Mouse (Mus musculus) layer of hippocampus, adult 18-20 months (tissue): ENCODE data around the gene Sparc. TPM values are rescaled to one million over a fixed set of nuclear protein-coding genes. Genes with fewer than 3 reads are reported as not detected.

ENCODE experiments used
- DNase-seq, 2 experiments: peaks; one replicate each; pipeline ENCODE4 v3.0.0; 2022; ENCODE audit warnings: low spot score in 2 of 2
- long read RNA-seq: library from polyadenylated mRNA; stranded (forward); transcript quantifications from one replicate; pipeline ENCODE4 v2.0.0, GENCODE M21; 2021
- total RNA-seq, 2 experiments: library from RNA; stranded (reverse); gene quantifications; 2 replicates each; pipeline ENCODE4 v1.2.3; 2021

Sparc gene
- total RNA-seq: 100 to 1,000 TPM; 251 to 284 TPM
- long read RNA-seq, transcript Sparc-203 (4 exons, 909 nt): minor isoform, 5 of 266 reads
- long read RNA-seq, transcript Sparc-202 (10 exons, 2,115 nt): minor isoform, 37 of 266 reads
- long read RNA-seq, transcript Sparc-201 (10 exons, 2,300 nt): major isoform, 135 of 266 reads
- long read RNA-seq, transcript Sparc-205 (5 exons, 741 nt): minor isoform, 34 of 266 reads
- long read RNA-seq, partial matches to known transcripts: 31 of 266 reads
- long read RNA-seq, other reads (novel, unspliced or antisense): 24 of 266 reads

GRCm38 (mm10) chr11:55422978-55423377 lies at the start of gene Sparc:
Gene Sparc (minus strand): TSS chr11:55423183.
- DNase-seq: no peak

DNA sequence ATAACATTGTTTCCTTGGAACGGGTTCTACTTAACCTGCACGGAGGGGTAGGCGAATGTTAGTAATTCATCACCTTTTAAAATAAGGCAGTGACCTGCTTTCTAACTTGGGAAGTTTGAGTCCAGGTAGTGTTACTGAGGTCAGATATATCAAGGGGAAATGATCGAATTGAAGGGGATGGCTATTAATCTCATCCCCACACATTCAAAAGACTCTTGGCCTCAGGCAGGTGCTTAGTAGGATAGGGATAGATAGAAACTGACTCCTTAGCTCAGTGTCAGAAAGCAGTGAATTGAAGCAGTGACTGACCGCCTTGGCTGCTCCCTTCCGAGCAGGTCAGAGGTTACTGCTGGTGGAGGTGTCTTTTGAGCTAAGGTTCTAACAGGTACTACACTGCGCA lies 48.5 kb upstream of the Sparc start:
- DNase-seq: no peak

DNA sequence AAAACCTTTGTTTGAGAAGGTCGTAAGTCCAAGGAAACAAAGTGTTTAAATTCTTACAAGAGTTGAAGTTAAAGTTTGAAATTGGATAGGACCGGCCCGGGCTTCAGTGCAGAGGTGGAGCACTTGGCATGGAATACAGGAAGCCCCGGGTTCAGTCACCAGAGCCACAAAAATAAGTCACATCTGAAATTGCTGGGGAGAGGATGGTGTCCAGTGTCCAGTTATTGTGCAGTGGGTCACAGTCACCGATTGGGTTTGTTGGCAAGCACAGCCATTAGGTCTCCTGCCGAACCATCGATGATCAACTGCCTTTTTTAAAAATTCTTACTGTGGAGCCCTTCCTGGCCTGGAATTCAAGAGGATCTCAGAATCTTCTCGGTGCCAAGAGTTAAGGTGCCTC lies 47.8 kb upstream of the Sparc start:
- no peak for DNase-seq

GRCm38 (mm10) chr11:55469923-55470691 lies 47.1 kb upstream of the Sparc start:
- DNase-seq: peak in 1 of 2 experiments; percentile 27

DNA sequence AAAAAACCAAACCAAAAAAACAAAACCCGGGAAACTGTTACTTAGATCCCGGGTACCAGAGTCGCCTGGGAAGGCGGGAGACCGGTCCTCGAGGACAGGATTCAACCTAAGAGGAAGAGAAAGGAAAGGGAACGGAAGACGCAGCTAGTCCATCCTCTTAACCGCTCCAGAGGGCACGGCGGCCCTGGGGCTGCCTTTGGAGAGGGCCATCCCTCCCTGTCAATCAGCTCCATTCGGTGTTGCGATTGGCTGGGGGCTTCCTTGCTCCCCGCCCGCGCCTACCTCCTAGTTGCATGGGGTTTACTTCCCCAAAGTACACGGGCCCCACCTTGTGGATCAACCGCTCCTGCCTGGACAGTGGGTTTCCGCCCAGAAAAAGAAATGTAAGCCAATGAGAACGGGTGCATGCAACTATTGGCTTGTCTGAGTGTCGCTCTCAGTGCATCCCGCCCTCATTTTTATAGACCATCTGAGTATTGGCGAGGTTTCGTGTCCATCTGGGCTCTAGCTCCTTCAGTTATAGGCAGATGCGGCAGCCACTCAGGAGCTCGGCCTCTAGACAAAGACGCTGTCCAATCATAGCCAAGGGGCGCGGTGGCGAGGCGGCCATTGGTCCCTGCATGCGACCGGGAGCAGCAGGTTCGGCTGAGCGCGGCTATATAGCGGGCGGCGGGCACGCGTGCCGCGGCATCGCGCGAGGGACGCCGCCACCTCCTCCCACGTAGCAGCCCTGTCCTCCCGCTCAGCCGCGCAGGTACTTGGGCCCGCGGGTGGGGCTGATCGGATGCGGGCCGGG lies 46.3 kb upstream of the Sparc start, which contains the start of gene G3bp1:
TSS of gene G3bp1 (plus strand) at position 638 of the 796 bp plus-strand sequence.
- peak; percentile 99 to 100 for DNase-seq

- no peak for DNase-seq
Measured at GRCm38 (mm10) chr11:55468611-55469047, 45.6 kb upstream of the Sparc start.

DNA sequence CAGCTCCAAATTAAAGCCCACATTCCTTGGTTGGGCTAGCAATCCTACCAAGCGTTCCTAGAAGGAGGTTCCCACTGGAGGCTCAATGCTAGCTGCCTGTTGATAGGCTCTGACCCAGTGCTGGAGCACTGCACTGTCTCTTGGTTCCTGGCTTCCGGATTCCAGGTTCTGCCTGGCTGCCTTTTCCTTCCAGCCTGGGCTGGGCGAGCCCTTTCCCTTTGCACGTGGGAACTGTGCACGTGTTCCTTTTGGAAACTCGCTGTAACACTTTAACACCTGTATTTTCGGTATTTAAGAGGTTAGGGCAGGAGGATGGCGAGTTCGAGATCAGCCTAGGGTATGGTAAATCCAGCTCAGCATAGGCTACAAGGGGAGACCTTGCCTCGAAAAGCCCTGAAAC lies 45.0 kb upstream of the Sparc start:
- DNase-seq: no peak

- no peak for DNase-seq
Measured at GRCm38 (mm10) chr11:55465177-55465576, 42.2 kb upstream of the Sparc start.

- DNase-seq: no peak
Measured at GRCm38 (mm10) chr11:55464707-55465106, 41.7 kb upstream of the Sparc start.

DNA sequence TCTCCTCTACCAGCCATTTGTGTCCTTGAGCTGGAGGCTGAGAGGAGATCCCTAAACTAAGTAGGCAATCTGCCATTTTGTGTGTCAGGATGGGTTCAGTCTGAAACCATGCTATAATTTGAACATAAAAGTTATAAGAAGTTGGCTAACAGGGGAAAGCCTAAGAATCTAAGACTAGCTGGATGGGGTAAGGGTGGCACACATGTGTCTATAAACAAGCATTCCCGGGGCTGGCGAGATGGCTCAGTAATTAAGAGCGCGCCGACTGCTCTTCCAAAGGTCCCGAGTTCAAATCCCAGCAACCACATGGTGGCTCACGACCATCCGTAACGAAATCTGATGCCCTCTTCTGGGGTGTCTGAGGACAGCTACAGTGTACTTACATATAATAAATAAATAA lies 39.2 kb upstream of the Sparc start:
- DNase-seq: no peak

DNA sequence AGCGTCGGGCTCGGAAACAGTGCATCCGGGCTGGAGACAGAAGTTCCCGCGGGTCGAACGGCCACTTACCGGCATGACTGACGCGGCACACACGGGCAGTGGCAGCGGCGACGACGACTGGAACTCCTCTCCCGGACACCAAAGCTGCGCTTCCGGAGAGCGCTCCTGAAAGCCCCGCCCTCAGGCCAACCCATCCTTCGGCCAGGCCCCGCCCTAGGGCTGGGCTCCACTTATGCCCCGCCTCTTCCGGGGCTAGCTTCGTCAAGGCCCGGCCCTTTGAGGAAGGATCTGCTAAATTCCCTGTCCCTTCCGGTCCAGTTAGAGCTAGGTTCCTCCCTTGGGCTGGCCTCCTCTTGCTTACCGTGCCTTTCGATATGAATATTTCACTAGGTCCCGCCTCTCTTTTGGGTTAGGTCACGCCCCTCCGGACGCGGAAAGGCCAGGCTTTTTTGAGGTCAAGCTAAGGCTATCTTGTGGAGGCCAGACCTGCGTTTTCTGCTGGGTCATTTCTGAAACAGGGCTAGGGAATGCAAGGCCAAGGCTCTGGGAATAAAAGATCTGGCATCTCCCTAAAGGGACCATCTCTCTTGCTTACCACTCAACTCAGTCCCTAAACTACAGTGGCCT lies 38.1 kb upstream of the Sparc start, which contains the start of gene Atox1:
TSS of gene Atox1 (minus strand) at position 221 of the 627 bp plus-strand sequence.
- DNase-seq: peak; percentile 91 to 94

GRCm38 (mm10) chr11:55460559-55461018 lies 37.6 kb upstream of the Sparc start:
- DNase-seq: no peak

DNA sequence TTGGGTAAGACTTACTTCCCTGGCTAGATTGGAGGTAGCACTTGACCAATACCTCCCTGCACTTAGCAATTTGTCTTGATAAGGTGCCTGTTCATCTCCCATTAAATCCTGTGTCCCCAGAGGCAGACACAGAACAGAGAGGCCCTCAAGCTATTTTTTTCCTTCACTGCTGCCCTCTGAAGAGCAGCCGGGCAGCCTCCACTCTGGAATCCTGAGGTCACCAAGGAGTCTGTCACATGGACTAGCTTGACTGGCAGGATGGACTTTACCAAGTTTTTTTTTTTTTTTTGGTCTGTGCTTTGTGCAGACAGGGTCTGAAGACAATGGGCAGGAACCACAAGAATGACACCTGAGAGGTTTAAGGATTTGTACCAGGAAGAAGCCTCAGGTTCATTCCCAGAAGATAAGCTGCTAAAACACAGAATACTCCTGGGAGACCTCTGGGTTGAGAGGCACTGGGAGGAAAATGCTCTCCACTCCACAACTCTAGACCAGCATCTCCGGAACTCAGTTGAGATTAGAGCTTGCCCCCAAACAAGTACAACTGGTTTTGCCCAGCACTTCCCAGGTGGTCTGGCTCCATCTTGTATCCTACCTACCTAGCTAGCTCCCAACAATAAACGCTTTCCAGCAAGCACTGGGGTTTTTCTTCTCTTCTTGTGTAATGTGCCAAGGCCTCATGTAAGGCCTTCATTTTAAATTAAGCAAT lies 37.0 kb upstream of the Sparc start:
- no peak for DNase-seq

DNA sequence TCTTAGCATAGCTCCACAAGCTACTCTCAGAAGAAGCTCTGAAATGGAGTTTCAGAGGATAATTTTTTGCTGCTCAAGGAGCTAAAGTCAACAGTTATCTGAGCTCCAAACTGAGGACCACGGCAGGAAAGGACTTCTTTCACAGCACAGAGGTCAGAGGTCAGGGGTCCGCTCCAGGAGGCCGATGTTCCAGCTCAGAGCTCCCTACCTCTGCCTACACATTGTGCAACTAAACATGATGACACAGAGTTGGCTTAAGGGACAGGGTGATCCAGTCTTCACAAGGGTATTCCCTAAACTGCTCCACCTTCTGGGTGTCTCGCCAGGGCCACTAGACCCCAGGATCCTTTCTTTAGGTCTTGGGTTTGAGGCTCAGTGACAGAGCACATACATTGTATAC lies 35.5 kb upstream of the Sparc start:
- DNase-seq: no peak

GRCm38 (mm10) chr11:55455166-55455565 lies 32.2 kb upstream of the Sparc start:
- DNase-seq: no peak

- no peak for DNase-seq
Measured at GRCm38 (mm10) chr11:55453640-55454039, 30.7 kb upstream of the Sparc start.

- DNase-seq: no peak
Measured at GRCm38 (mm10) chr11:55450311-55450710, 27.3 kb upstream of the Sparc start.

- DNase-seq: no peak
Measured at GRCm38 (mm10) chr11:55449531-55449930, 26.5 kb upstream of the Sparc start.

- DNase-seq: peak; percentile 73 to 87
Measured at GRCm38 (mm10) chr11:55446579-55446978, 23.6 kb upstream of the Sparc start.

GRCm38 (mm10) chr11:55444772-55445171 lies 21.8 kb upstream of the Sparc start:
- peak in 1 of 2 experiments; percentile 79 for DNase-seq
